Mouse (Mus musculus) kidney, adult 9 months (tissue): ENCODE measurements around the gene Strn4.
A peak's percentile ranks its signal among the peaks of the same experiment; 100 is the strongest.

Source experiments
- DNase-seq: peaks from one replicate; pipeline ENCODE4 v3.0.0; 2022

Gene Strn4

GRCm38 (mm10) chr7:16843441-16844171 lies 27.9 kb downstream of the Strn4 start:
- peak; percentile 41 for DNase-seq

GRCm38 (mm10) chr7:16844696-16845071 lies 29.0 kb downstream of the Strn4 start:
- peak; percentile 21 for DNase-seq

DNA sequence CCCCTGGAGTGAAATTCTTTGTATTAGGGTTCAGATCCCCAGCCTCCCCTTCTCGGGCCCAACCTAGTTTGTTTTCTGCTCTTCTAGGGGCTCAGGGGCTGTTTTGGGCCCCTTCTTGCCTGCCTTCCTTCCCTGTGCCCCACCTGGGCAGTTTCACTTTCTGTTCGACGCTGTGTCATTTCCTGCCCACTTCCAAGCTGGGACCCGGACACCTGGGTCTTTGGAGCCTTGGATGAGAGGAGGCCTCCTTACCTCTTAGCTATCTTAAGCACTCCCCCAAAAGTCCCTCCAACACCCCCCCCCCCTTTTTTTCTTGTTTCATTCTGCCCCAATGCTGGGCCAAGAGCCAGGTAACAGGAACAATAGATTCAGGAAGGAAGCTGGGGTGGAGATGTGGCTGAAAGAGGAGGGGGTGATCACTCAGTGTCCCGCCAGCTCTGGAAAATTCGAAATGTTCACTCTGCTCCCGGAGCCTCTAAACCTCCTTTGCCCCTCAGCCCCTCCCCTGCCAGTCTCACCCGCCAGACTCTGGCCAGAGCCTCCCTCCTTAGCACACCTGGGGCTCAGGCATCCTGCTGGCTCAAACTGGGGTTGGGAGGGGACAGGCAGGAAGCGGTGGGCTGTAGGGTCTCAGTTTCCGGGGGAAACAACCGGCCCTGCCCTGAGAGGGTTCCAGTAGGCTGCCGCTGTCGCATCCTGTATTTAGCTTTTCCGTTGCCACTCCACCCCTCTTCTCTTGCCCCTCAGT lies 29.6 kb downstream of the Strn4 start:
- DNase-seq: peak; percentile 56

- no peak for DNase-seq
Observed at GRCm38 (mm10) chr7:16845820-16846167, 30.1 kb downstream of the Strn4 start.

DNA sequence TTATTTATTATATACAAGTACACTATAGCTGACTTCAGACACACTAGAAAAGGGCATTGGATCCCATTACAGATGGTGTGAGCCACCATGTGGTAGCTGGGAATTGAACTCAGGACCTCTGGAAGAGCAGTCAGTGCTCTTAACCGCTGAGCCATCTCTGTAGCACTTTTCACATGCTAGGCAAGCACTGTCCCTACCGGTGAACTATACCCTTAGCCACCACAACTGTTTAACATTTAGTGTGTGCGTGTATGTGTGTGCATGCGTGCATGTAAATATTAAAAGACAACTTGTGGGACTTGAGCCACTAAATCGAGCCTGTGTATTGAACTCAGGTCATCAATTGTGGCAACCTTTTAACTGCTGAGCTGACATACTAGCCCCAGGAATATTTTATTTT lies 31.1 kb downstream of the Strn4 start:
- no peak for DNase-seq

GRCm38 (mm10) chr7:16847507-16847906 lies 31.8 kb downstream of the Strn4 start:
- no peak for DNase-seq

GRCm38 (mm10) chr7:16848579-16848978 lies 32.9 kb downstream of the Strn4 start:
- peak; percentile 51 for DNase-seq

DNA sequence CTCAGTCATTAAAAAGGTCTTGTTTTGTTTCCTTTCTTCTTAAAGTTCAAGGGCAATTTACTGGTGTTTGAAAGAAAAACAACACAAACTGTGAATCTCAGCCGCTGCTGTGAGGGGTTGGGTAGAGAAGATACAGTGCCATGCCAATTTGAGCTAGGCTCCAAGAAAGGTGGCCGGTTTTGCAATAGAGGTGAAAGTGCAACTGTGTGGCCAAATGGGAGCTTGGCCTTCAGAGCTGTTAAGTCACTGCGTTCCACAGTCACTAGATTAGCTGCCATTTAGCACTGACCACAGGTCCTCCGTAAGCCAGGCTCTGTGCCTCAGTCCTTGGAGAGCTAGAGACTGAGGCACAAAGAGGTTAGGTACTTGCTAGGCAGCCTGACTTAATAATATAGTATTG lies 35.9 kb downstream of the Strn4 start:
- no peak for DNase-seq

GRCm38 (mm10) chr7:16853302-16853831 lies 37.7 kb downstream of the Strn4 start:
- DNase-seq: peak; percentile 19

DNA sequence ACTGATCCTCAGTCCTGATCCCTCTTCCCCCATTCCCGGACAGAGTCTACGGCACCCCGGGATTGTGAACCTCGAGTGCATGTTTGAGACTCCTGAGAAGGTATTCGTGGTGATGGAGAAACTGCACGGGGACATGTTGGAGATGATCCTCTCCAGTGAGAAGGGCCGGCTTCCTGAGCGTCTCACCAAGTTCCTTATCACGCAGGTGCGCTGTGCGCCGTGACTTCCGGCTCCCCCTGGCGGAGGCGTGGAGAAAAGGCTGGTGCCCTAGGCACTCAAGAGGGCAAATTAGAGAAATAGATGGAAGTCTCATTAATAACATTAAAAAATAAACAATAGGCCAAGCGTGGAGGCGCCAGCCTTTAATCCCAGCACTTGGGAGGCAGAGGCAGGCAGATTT lies 42.6 kb downstream of the Strn4 start:
- peak; percentile 42 for DNase-seq

GRCm38 (mm10) chr7:16859902-16860651 lies 44.4 kb downstream of the Strn4 start:
- peak; percentile 47 for DNase-seq

DNA sequence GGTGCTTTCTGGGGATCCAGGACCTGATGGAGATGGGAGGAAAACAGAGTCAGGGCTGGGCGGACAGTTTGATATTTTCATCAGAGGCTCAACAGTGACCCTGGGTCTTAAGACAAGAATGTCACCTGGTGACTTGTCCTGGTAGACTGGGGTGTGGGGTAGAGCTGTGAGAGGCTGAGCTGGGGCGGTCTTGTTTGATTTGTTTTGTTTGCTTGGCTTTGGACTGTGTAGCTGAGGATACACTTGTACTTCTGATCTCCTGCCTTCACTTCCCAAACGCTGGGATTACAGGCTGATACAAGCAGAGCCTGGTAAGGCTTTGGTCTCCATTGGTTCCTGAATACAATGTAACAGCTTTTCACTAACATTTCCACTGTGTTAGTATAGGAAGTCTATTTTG lies 51.8 kb downstream of the Strn4 start:
- no peak for DNase-seq

DNA sequence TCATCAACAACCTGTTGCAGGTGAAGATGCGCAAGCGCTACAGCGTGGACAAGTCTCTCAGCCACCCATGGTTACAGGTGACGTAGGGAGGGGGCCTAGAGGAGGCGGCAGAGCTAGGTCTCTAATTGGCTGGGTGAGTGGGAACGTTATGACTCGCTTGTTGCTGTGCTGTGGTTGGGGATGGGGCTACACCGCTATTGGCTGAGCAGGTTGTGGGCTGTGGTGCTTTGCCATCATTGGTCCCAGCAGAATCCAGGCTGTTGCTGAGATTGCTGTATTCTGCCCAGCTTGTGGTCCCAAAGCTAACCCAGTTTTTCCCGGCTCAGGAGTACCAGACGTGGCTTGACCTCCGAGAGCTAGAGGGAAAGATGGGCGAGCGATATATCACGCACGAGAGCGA lies 53.8 kb downstream of the Strn4 start:
- DNase-seq: no peak

DNA sequence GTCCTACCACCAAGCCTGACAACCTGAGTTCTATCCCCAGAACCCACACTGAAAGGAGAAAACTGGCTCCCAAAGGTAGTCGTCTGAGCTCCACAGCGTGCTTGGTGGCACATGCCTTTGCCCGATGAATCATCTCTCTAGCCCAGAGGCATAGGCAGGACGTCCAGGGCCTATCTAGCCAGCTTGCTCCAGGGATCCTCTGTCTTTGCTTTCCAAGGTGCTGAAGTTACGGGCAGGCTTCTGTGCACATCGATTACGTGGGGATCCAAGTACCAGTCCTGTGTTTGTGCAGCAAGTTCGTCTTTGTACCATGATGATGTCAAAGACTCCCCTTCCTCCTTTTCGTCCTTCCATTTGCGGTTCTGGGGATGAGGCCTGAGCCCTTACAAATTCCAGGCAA lies 55.9 kb downstream of the Strn4 start:
- no peak for DNase-seq

DNA sequence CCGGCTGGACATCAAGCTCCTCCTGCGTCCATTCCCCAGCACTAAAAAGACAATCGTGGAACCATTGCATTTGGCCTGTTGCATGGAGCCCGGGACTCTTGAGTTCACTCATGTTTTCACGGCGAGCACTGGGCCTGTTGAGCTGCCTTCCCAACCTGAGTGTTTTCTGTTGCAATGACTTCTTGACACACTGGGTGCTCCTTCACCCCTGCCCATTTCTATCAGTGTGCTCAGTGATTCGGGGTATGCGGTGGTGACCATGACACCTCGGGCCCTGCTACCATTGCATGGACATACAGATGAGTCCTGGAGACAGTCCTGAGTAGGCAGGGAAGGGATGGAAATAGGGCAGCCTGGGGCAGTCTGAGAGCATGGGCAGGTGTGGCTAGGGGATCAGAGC lies 56.8 kb downstream of the Strn4 start:
- no peak for DNase-seq

DNA sequence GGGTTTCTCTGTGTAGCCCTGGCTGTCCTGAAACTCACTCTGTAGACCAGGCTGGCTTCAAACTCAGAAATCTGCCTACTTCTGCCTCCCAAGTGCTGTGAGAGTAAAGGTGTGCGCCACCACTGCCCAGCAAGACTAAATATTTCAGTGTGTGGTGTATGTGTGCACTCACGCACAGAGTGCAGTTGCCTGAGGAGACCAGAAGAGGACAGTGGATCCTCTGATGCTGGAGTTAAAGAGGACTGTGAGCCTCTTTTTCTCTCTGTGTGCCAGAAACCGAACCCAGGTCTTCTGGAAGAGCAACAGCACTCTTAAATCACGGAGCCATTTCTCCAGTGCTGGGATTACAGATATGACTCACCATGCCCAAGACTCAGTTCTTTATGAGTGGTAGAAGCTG lies 57.7 kb downstream of the Strn4 start:
- DNase-seq: no peak

DNA sequence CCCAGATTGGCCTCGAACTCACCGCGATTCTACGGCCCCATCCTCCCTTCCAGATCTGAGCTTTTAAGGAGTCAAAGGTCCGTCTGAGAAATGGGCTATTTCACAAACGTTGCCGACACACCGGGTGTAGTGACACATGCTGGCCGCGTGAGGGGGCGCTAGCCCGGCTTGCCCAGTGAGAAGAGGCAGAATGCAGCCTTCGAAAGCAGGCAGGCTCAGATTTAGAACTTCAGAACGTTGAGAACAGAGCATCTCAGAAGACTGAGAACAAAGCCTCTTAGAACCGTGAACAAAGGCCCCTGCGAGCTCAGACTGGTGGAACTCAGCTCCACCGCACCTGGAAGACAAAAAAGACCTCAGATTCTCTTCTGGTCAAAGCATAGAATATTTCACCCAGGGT lies 58.5 kb downstream of the Strn4 start:
- DNase-seq: peak; percentile 77

GRCm38 (mm10) chr7:16874756-16875309 lies 59.1 kb downstream of the Strn4 start:
- peak; percentile 100 for DNase-seq

DNA sequence AGATGAGACGGTGACA lies 59.4 kb downstream of the Strn4 start, which contains the start of gene Dact3:
Gene Dact3, plus strand, starts transcription at position 8 of the 16 bp plus-strand sequence.
- DNase-seq: no peak

GRCm38 (mm10) chr7:16875326-16875725 lies 59.6 kb downstream of the Strn4 start:
- DNase-seq: no peak

- no peak for DNase-seq
Observed at GRCm38 (mm10) chr7:16876006-16876405, 60.3 kb downstream of the Strn4 start.

DNA sequence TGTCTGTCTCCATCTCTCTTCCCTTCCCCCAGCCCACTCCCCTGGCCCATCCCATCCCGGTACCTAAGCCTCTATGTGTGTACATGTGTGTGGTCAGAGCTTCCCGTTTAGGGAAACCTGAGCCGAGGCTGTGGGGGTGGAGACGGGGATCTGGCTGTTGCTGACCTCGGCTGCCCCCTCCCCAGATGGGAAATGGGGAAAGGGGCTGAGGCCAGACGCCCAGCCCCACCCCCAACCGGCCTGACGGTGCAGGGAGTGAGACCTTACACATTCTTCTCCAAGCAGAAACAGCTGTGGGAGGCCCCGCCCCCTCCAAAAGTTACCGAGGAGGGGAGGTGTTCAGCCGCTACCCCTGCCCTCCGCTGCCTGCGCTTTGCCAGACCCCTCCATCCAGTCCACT lies 60.9 kb downstream of the Strn4 start:
- DNase-seq: no peak

GRCm38 (mm10) chr7:16877717-16878116 lies 62.0 kb downstream of the Strn4 start:
- DNase-seq: no peak
